Mouse (Mus musculus) heart, embryonic 11.5 days (tissue): ENCODE results near the gene Wwc2. TPM values are rescaled to one million over a fixed set of nuclear protein-coding genes. Genes with fewer than 3 reads are reported as not detected.
A peak's percentile ranks its signal among the peaks of the same experiment; 100 is the strongest.

Experiments used
- ATAC-seq: fragments of 200-750 bp; cut with Nextera tagmentation; replicated peaks from 2 replicates; pipeline ENCODE4 v1.8.0; 2017; ENCODE audit warnings: moderate library complexity; ENCODE audit not compliant: insufficient number of reproducible peaks, low FRiP score, low TSS enrichment
- H3K27ac ChIP-seq: fragments of 300-500 bp; sonication (generic); 2 replicates; pipeline ENCODE4 v1.5.1; 2014; ENCODE audit warnings: mild to moderate bottlenecking, low read depth, low read length
- H3K27me3 ChIP-seq: fragments of 300-500 bp; sonication (generic); 2 replicates; pipeline ENCODE4 v1.6.1; 2014; ENCODE audit warnings: mild to moderate bottlenecking, low read length, mixed read lengths; ENCODE audit not compliant: control insufficient read depth, insufficient read depth
- H3K36me3 ChIP-seq: fragments of 300-500 bp; sonication (generic); 2 replicates; pipeline ENCODE4 v1.6.1; 2014; ENCODE audit warnings: mild to moderate bottlenecking, low read length, moderate library complexity, mixed read lengths; ENCODE audit not compliant: control insufficient read depth, insufficient read depth
- H3K4me1 ChIP-seq: fragments of 300-500 bp; sonication (generic); 2 replicates; pipeline ENCODE4 v1.6.1; 2014; ENCODE audit warnings: low read length; ENCODE audit not compliant: control insufficient read depth, insufficient read depth
- H3K4me2 ChIP-seq: fragments of 300-500 bp; sonication (generic); 2 replicates; pipeline ENCODE4 v1.6.1; 2014; ENCODE audit warnings: mild to moderate bottlenecking, moderate library complexity
- H3K4me3 ChIP-seq: fragments of 300-500 bp; sonication (generic); 2 replicates; pipeline ENCODE4 v1.5.1; 2014; ENCODE audit warnings: low read depth, low read length
- H3K9ac ChIP-seq: fragments of 300-500 bp; sonication (generic); 2 replicates; pipeline ENCODE4 v1.6.1; 2014; ENCODE audit warnings: mild to moderate bottlenecking, low read depth, low read length, moderate library complexity
- H3K9me3 ChIP-seq: fragments of 300-500 bp; sonication (generic); replicated peaks from 2 replicates; pipeline ENCODE4 v1.6.1; 2016; ENCODE audit warnings: low read length; ENCODE audit not compliant: control insufficient read depth
- WGBS: fragments of 180-500 bp; shearing (Covaris S2); extraction: QIAGEN DNeasy Blood & Tissue Kit; methylation state at CpG from one replicate; pipeline ENCODE4 v1.1.7; 2014; ENCODE audit not compliant: insufficient replicate concordance; 5-methylcytosine and 5-hydroxymethylcytosine counted together
- polyA plus RNA-seq: library from polyadenylated mRNA; unstranded; fragments of >200 nt; fragmentation: Nextera tagmentation; extraction: Ambion mirVana; gene quantifications from 2 replicates; pipeline ENCODE4 v1.2.1, GENCODE M21; 2014

Wwc2 gene
- polyA plus RNA-seq, 1 experiment from 2014 or later: 14.8 TPM

DNA sequence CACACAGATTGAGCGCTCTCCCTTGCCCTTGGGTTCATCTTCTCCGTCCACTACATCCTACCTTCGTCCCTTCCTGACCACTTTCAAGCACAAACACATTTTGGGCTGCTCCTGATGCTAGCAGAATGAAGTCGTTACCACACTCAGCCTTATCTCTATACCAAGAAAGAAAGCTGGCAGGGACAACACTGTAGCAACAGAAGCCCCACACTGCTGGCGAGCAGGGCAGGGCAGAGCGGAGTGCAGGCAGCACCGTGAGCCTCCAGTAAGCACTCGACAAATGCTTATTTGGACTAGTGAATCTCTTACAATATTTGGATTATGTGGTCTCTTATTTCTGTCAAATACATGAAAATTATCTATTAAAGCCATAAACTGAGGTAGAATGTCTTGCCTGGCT lies 107.0 kb downstream of the Wwc2 start:
- no peaks in the 10 kb centered on the region for H3K27me3 ChIP-seq
- H3K4me1 ChIP-seq: peaks cover 36% of the 10 kb centered on the region
- 72% methylated on average over 8 of the region's 8 CpGs for WGBS
- H3K9me3 ChIP-seq: no peaks in the 10 kb centered on the region
- H3K27ac ChIP-seq: no peak overlapping the region
- peaks cover 12% of the 10 kb centered on the region for H3K36me3 ChIP-seq
- no peak overlapping the region for H3K4me3 ChIP-seq
- no peak overlapping the region for H3K4me2 ChIP-seq
- no peak for ATAC-seq
- H3K9ac ChIP-seq: no peak overlapping the region

DNA sequence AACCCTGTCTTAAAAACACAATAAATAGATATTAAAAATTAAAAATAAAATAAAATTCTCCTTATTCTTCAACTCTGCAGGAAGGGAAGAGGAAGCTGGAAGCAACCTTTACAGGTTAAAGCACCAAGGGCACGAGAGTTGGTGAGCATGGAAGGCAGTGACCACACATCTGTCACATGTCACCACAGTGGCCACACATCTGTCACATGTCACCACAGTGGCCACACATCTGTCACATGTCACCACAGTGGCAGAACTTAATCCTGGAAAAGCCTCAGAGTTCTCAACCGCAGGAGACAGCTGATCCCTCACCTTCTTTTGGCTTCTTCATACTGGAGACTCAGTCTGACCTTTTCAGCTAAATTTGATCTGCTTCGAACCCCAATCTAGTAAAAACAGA lies 112.2 kb downstream of the Wwc2 start:
- Histone ChIP-seq H3K4me2 (no peak overlapping the region), H3K4me1 (peaks cover 23% of the 10 kb centered on the region), H3K36me3 (peaks cover 26% of the 10 kb centered on the region), H3K27me3 (no peaks in the 10 kb centered on the region), H3K4me3 (no peak overlapping the region), H3K27ac (no peak overlapping the region), H3K9ac (no peak overlapping the region), H3K9me3 (no peaks in the 10 kb centered on the region)
- WGBS: 49% methylated on average over 3 of the region's 3 CpGs
- ATAC-seq: no peak

DNA sequence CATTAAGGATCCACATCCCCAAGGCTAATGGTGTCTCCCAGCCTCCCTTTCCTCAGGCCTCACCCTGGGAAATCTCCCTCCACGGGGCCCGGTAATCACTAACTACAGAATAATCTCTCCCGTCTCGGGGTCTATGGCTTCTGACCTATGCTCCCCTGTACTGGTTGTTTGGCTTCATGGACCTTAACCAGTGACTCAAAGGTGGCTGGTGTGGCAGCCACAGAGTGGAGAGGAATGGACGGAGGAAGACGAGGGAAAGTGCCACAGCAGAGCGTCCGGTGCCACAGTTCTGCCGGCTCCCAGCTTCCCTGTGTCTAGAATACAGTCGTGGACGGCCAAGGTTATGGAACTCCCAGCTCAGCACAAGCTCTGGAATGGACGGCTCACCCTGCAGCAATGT lies 114.9 kb downstream of the Wwc2 start:
- H3K4me3 ChIP-seq: no peak overlapping the region
- no peak for ATAC-seq
- peaks cover 15% of the 10 kb centered on the region for H3K36me3 ChIP-seq
- peaks cover 13% of the 10 kb centered on the region; the same call in 1 of the 2 replicates for H3K4me1 ChIP-seq
- H3K27me3 ChIP-seq: no peaks in the 10 kb centered on the region
- no peak overlapping the region for H3K27ac ChIP-seq
- no peaks in the 10 kb centered on the region for H3K9me3 ChIP-seq
- WGBS: 87% methylated on average over 12 of the region's 12 CpGs
- H3K4me2 ChIP-seq: no peak overlapping the region
- no peak overlapping the region for H3K9ac ChIP-seq

DNA sequence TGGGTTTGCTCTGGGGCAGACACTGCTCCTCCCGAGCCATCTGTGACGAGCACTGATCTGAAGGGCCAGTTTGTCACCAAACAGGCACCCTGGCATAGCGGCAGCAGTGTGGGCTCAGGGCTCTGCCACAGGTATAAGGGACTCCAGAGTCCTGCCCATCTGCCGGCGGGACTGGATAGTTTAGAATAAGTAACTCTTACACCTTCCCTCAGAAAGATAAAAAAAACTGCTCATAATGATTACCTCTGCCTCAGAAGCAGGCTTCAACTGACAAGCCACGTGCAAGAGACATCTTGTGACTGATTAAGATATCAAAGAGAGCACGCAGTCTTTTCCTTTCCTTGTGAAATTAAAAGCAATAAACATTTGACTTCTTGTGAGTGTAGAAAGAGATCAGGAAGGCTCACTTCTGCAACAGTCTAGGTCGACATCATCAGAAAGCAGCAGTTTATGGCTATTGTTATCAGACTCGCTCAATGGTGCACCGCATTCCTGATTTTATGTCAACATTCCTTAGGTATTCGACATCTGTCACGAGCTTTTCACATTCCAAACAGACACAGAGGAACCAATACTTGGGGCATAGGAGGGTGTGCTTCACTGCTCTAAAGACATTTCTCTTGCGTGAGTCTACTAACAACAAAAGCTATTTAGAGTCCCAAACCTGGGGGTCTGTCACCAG lies 116.1 kb downstream of the Wwc2 start:
- no peaks in the 10 kb centered on the region for H3K27me3 ChIP-seq
- WGBS: 46% methylated on average over 13 of the region's 13 CpGs
- no peaks in the 10 kb centered on the region for H3K9me3 ChIP-seq
- peaks cover 15% of the 10 kb centered on the region for H3K36me3 ChIP-seq
- H3K4me1 ChIP-seq: peaks cover 13% of the 10 kb centered on the region; the same call in 1 of the 2 replicates
- H3K9ac ChIP-seq: no peak overlapping the region
- ATAC-seq: no peak
- H3K4me3 ChIP-seq: no peak overlapping the region
- no peak overlapping the region for H3K4me2 ChIP-seq
- H3K27ac ChIP-seq: no peak overlapping the region

DNA sequence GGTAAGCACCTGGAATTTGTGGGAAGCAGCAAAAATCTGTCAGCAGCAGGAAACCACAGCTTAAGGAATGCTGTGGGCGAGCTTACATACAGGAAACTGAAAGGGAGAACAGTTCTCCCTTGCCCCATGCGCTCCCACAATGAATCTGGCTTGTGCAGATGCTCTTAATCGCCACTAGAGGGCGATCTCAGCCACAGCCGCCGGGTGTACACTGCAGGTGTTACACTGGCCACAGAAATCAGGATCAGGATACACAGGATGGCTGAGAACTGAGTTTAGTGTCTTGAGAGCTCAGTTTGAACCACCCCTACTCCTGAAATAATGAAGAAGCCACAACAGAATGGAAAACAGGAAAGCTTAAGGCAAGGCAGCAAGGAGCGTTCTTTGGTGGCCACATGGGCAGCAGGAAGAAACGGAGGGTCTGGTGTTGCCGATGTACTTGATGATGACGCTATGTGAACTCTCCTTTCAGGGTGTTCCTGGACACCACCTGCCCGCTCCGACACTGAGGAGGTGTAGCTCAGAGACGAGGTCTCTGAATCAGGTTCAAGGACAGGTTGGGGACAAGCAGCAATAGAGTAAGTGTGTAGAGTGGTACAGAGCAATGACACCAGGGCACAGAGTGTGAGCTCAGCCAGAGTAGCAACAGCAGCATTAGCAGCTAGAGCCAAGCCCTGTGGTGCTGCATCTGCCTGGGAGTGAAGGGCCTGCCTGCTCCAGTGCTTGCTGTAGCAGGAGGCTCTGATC lies 118.2 kb downstream of the Wwc2 start:
- WGBS: 45% methylated on average over 13 of the region's 13 CpGs
- peak; percentile 33; the same call in 1 of the 2 replicates for ATAC-seq
- no peak overlapping the region for H3K9ac ChIP-seq
- H3K4me3 ChIP-seq: no peak overlapping the region
- no peaks in the 10 kb centered on the region for H3K9me3 ChIP-seq
- H3K36me3 ChIP-seq: peaks cover 24% of the 10 kb centered on the region
- no peaks in the 10 kb centered on the region for H3K27me3 ChIP-seq
- H3K4me1 ChIP-seq: peaks cover 9% of the 10 kb centered on the region; the same call in 1 of the 2 replicates
- H3K27ac ChIP-seq: no peak overlapping the region
- no peak overlapping the region for H3K4me2 ChIP-seq

DNA sequence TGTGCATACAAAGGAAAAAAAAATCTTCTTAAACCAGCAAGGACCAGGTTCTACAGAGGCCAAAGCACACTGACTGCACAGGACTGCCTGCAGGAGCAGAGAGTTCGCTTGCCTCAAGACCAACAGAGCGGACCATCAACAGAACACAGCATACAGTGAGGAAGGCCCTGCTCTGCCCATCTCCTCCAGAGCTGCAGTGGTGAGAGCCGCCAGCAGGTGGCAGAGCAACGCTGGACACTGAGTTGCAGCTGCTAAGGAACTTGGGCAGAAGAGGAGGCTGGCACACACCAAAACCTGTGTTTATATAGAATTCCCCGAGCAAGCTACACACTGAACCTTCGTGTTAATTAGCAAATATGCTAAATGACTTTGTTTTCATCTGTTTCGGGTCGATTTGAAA lies 123.7 kb downstream of the Wwc2 start:
- Histone ChIP-seq H3K4me1 (no peaks in the 10 kb centered on the region), H3K4me3 (no peak overlapping the region), H3K27ac (no peak overlapping the region), H3K36me3 (peaks cover 22% of the 10 kb centered on the region), H3K27me3 (no peaks in the 10 kb centered on the region), H3K9me3 (no peaks in the 10 kb centered on the region), H3K4me2 (no peak overlapping the region), H3K9ac (no peak overlapping the region)
- WGBS: 29% methylated on average over 8 of the region's 8 CpGs
- no peak; the same call in 1 of the 2 replicates for ATAC-seq

DNA sequence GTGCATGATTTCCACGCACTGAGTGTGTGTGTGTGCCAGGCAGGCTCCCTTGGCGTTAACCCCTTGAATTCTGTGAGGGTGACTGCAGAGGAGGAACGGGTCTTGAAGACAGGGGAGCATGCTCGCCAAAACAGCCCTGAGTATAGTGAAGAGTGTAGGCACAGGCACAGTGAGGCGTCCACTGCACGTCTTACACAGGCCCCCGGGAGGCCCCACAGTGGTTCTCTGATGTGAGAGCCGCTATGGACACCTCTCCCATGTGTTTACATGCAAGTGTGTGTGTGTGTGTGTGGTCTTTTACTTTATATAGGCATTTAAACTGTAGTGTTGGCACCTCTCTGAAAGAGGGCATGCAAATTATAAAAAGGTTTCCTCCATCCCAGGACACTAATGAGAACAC lies 124.2 kb downstream of the Wwc2 start:
- Histone ChIP-seq H3K4me1 (no peaks in the 10 kb centered on the region), H3K4me3 (no peak overlapping the region), H3K4me2 (no peak overlapping the region), H3K36me3 (peaks cover 22% of the 10 kb centered on the region), H3K9ac (no peak overlapping the region), H3K27ac (no peak overlapping the region), H3K9me3 (no peaks in the 10 kb centered on the region), H3K27me3 (no peaks in the 10 kb centered on the region)
- ATAC-seq: no peak
- WGBS: 83% methylated on average over 8 of the region's 8 CpGs

DNA sequence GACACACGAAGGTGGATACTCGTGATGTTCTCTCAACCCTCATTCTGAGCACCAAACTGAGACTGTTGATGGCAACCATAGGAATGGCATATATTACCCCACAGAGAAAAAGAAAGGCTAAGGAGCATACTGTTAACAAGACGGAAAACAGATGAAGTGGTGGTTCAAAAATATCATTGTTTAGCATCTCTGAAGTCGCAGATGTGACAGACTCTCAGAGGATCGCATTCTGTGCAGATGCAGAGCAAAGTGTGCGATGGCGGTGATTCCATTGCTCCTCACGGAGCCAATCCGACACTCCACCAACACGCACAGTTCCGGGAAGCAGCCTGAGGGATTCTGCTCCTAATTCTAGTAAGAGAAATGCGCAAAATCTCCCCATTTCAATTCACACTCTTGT lies 131.5 kb downstream of the Wwc2 start:
- ATAC-seq: no peak
- WGBS: 92% methylated on average over 12 of the region's 12 CpGs
- H3K4me2 ChIP-seq: no peak overlapping the region

More for the DNA sequence above, 131.5 kb downstream of the Wwc2 start:
- no peak overlapping the region for H3K27ac ChIP-seq
- H3K36me3 ChIP-seq: peaks cover 30% of the 10 kb centered on the region
- no peaks in the 10 kb centered on the region for H3K4me1 ChIP-seq
- H3K4me3 ChIP-seq: no peak overlapping the region
- no peak overlapping the region for H3K9ac ChIP-seq
- no peaks in the 10 kb centered on the region for H3K9me3 ChIP-seq
- no peaks in the 10 kb centered on the region for H3K27me3 ChIP-seq
